Mouse (Mus musculus): ENCODE data around the gene Pcgf2. TPM values are rescaled to one million over a fixed set of nuclear protein-coding genes. Genes with fewer than 3 reads are reported as not detected.
"Not testable (repeated sequence)": the region's sequence is repeated elsewhere in the genome, so short reads cannot be mapped to it uniquely, and the experiment has no call there.

The Pcgf2 gene
- polyA plus RNA-seq, 1 experiment from 2014 or later, result 11.4 TPM

GRCm38 (mm10) chr11:97657184-97657945, 42.9 kb downstream of the Pcgf2 start:
- H3K27me3 ChIP-seq (ENCODE audit: insufficient read depth, low read length), result no peaks in the 10 kb centered on the region
- H3K4me3 ChIP-seq (replicated peaks; ENCODE audit: low read depth, low read length), result no peak overlapping the region
- no peaks in the 10 kb centered on the region for H3K9me3 ChIP-seq (replicated peaks; ENCODE audit: low read length)
- H3K36me3 ChIP-seq (ENCODE audit: insufficient read depth, low read length), result no peaks in the 10 kb centered on the region
- 36% methylated on average over 5 of the region's 6 CpGs for WGBS
- no peak overlapping the region for H3K27ac ChIP-seq
- H3K9ac ChIP-seq (ENCODE audit: low read depth, low read length), result no peak overlapping the region
- DNase-seq (ENCODE audit: low spot score) (no peak), ATAC-seq (replicated peaks; ENCODE audit: low FRiP score, low read depth) (no peak)
- H3K4me2 ChIP-seq (ENCODE audit: low read length), result no peak overlapping the region
- H3K4me1 ChIP-seq (replicated peaks; ENCODE audit: insufficient read depth, low read length), result peaks cover 22% of the 10 kb centered on the region
- TF ChIP-seq CTCF (IDR thresholded peaks at IDR 0.05; ENCODE audit: low read depth), result no peak

GRCm38 (mm10) chr11:97656269-97656971, 43.9 kb downstream of the Pcgf2 start:
- H3K27ac ChIP-seq, result no peak overlapping the region
- H3K36me3 ChIP-seq (ENCODE audit: insufficient read depth, low read length), result no peaks in the 10 kb centered on the region
- H3K9me3 ChIP-seq (replicated peaks; ENCODE audit: low read length), result no peaks in the 10 kb centered on the region
- H3K4me1 ChIP-seq (replicated peaks; ENCODE audit: insufficient read depth, low read length), result peaks cover 13% of the 10 kb centered on the region
- no peak overlapping the region for H3K9ac ChIP-seq (ENCODE audit: low read depth, low read length)
- H3K27me3 ChIP-seq (ENCODE audit: insufficient read depth, low read length), result no peaks in the 10 kb centered on the region
- 78% methylated on average over 14 of the region's 14 CpGs for WGBS
- no peak for TF ChIP-seq CTCF (IDR thresholded peaks at IDR 0.05; ENCODE audit: low read depth)
- ATAC-seq (replicated peaks; ENCODE audit: low FRiP score, low read depth) (no peak), DNase-seq (ENCODE audit: low spot score) (no peak)
- H3K4me2 ChIP-seq (ENCODE audit: low read length), result no peak overlapping the region
- H3K4me3 ChIP-seq (replicated peaks; ENCODE audit: low read depth, low read length), result no peak overlapping the region

GRCm38 (mm10) chr11:97654210-97654609, 46.1 kb downstream of the Pcgf2 start:
- WGBS, result 96% methylated on average over 2 of the region's 2 CpGs
- ATAC-seq (replicated peaks; ENCODE audit: low FRiP score, low read depth), result no peak

GRCm38 (mm10) chr11:97653376-97653775, 46.9 kb downstream of the Pcgf2 start:
- 89% methylated on average over 11 of the region's 11 CpGs for WGBS
- not testable (repeated sequence) for H3K36me3 ChIP-seq (ENCODE audit: insufficient read depth, low read length); DNase-seq (ENCODE audit: low spot score); H3K4me1 ChIP-seq (replicated peaks; ENCODE audit: insufficient read depth, low read length); H3K4me2 ChIP-seq (ENCODE audit: low read length); H3K27ac ChIP-seq; ATAC-seq (replicated peaks; ENCODE audit: low FRiP score, low read depth); H3K4me3 ChIP-seq (replicated peaks; ENCODE audit: low read depth, low read length); H3K9ac ChIP-seq (ENCODE audit: low read depth, low read length); H3K27me3 ChIP-seq (ENCODE audit: insufficient read depth, low read length); H3K9me3 ChIP-seq (replicated peaks; ENCODE audit: low read length)

More at GRCm38 (mm10) chr11:97654210-97654609, 46.1 kb downstream of the Pcgf2 start:
- no peak for TF ChIP-seq CTCF (IDR thresholded peaks at IDR 0.05; ENCODE audit: low read depth)
- no peak overlapping the region for H3K4me3 ChIP-seq (replicated peaks; ENCODE audit: low read depth, low read length)
- no peak for DNase-seq (ENCODE audit: low spot score)
- H3K4me1 ChIP-seq (replicated peaks; ENCODE audit: insufficient read depth, low read length), result peaks cover 4% of the 10 kb centered on the region; the same call in 1 of the 2 replicates
- no peak overlapping the region for H3K27ac ChIP-seq
- no peak overlapping the region for H3K4me2 ChIP-seq (ENCODE audit: low read length)
- no peaks in the 10 kb centered on the region for H3K9me3 ChIP-seq (replicated peaks; ENCODE audit: low read length)
- H3K27me3 ChIP-seq (ENCODE audit: insufficient read depth, low read length), result no peaks in the 10 kb centered on the region
- H3K9ac ChIP-seq (ENCODE audit: low read depth, low read length), result no peak overlapping the region
- H3K36me3 ChIP-seq (ENCODE audit: insufficient read depth, low read length), result no peaks in the 10 kb centered on the region

- Histone ChIP-seq H3K9me3 (replicated peaks; ENCODE audit: low read length) (no peaks in the 10 kb centered on the region), H3K4me1 (replicated peaks; ENCODE audit: insufficient read depth, low read length) (no peaks in the 10 kb centered on the region), H3K27me3 (ENCODE audit: insufficient read depth, low read length) (no peaks in the 10 kb centered on the region), H3K4me3 (replicated peaks; ENCODE audit: low read depth, low read length) (no peak overlapping the region), H3K4me2 (ENCODE audit: low read length) (no peak overlapping the region), H3K36me3 (ENCODE audit: insufficient read depth, low read length) (no peaks in the 10 kb centered on the region), H3K9ac (ENCODE audit: low read depth, low read length) (no peak overlapping the region), H3K27ac (no peak overlapping the region)
- TF ChIP-seq CTCF (IDR thresholded peaks at IDR 0.05; ENCODE audit: low read depth), result no peak
- DNase-seq (ENCODE audit: low spot score) (no peak), ATAC-seq (replicated peaks; ENCODE audit: low FRiP score, low read depth) (no peak)
- WGBS, result 55% methylated on average over 5 of the region's 5 CpGs
These were observed 50.0 kb downstream of the Pcgf2 start for GRCm38 (mm10) chr11:97650341-97650740.

- H3K9me3 ChIP-seq (replicated peaks; ENCODE audit: low read length); ATAC-seq (replicated peaks; ENCODE audit: low FRiP score, low read depth); H3K4me2 ChIP-seq (ENCODE audit: low read length); H3K4me1 ChIP-seq (replicated peaks; ENCODE audit: insufficient read depth, low read length); H3K27me3 ChIP-seq (ENCODE audit: insufficient read depth, low read length); H3K27ac ChIP-seq; H3K4me3 ChIP-seq (replicated peaks; ENCODE audit: low read depth, low read length); H3K9ac ChIP-seq (ENCODE audit: low read depth, low read length); H3K36me3 ChIP-seq (ENCODE audit: insufficient read depth, low read length); DNase-seq (ENCODE audit: low spot score): not testable (repeated sequence)
- 65% methylated on average over 4 of the region's 4 CpGs for WGBS
These were observed 51.8 kb downstream of the Pcgf2 start for GRCm38 (mm10) chr11:97648541-97648940.

All from kidney, postnatal 0 days (tissue).